Mouse (Mus musculus): Measurements from ENCODE around the gene Axin2.
"Not testable (repeated sequence)": the region's sequence is repeated elsewhere in the genome, so short reads cannot be mapped to it uniquely, and the experiment has no call there.

Gene Axin2

GRCm38 (mm10) chr11:108920158-108920635 is at the start of gene Axin2:
Axin2 (plus strand) TSS chr11:108920349.
- in situ Hi-C loops (cut with MboI), result no loop called here

GRCm38 (mm10) chr11:108871284-108871683 is 48.9 kb upstream of the Axin2 start:
- in situ Hi-C loops (cut with MboI), result not testable (repeated sequence)

- in situ Hi-C loops (cut with MboI), result no loop called here
Measured at GRCm38 (mm10) chr11:108871748-108872147, 48.4 kb upstream of the Axin2 start.

GRCm38 (mm10) chr11:108876633-108877205 is 43.4 kb upstream of the Axin2 start:
- in situ Hi-C loops (cut with MboI), result no loop called here

- in situ Hi-C loops (cut with MboI), result no loop called here
Measured at GRCm38 (mm10) chr11:108877520-108877919, 42.6 kb upstream of the Axin2 start.

- in situ Hi-C loops (cut with MboI), result no loop called here
Measured at GRCm38 (mm10) chr11:108880546-108880945, 39.6 kb upstream of the Axin2 start.

GRCm38 (mm10) chr11:108881662-108882061 is 38.5 kb upstream of the Axin2 start:
- in situ Hi-C loops (cut with MboI), result no loop called here

GRCm38 (mm10) chr11:108885276-108885896 is 34.8 kb upstream of the Axin2 start:
- in situ Hi-C loops (cut with MboI), result no loop called here

- in situ Hi-C loops (cut with MboI), result no loop called here
Measured at GRCm38 (mm10) chr11:108886060-108886459, 34.1 kb upstream of the Axin2 start.

- in situ Hi-C loops (cut with MboI), result no loop called here
Measured at GRCm38 (mm10) chr11:108889121-108889520, 31.0 kb upstream of the Axin2 start.

- in situ Hi-C loops (cut with MboI), result no loop called here
Measured at GRCm38 (mm10) chr11:108890544-108890943, 29.6 kb upstream of the Axin2 start.

- in situ Hi-C loops (cut with MboI), result no loop called here
Measured at GRCm38 (mm10) chr11:108891111-108891870, 28.9 kb upstream of the Axin2 start.

GRCm38 (mm10) chr11:108891871-108892380 is 28.2 kb upstream of the Axin2 start:
- in situ Hi-C loops (cut with MboI), result no loop called here

GRCm38 (mm10) chr11:108892406-108892805 is 27.7 kb upstream of the Axin2 start:
- in situ Hi-C loops (cut with MboI), result no loop called here

GRCm38 (mm10) chr11:108893232-108893790 is 26.8 kb upstream of the Axin2 start:
- in situ Hi-C loops (cut with MboI), result no loop called here

- in situ Hi-C loops (cut with MboI), result no loop called here
Measured at GRCm38 (mm10) chr11:108893855-108894510, 26.2 kb upstream of the Axin2 start.

- in situ Hi-C loops (cut with MboI), result no loop called here
Measured at GRCm38 (mm10) chr11:108897034-108897433, 23.1 kb upstream of the Axin2 start.

- in situ Hi-C loops (cut with MboI), result no loop called here
Measured at GRCm38 (mm10) chr11:108898063-108898462, 22.1 kb upstream of the Axin2 start.

- in situ Hi-C loops (cut with MboI), result no loop called here
Measured at GRCm38 (mm10) chr11:108898483-108898882, 21.7 kb upstream of the Axin2 start.

- in situ Hi-C loops (cut with MboI), result no loop called here
Measured at GRCm38 (mm10) chr11:108900718-108901488, 19.2 kb upstream of the Axin2 start.

GRCm38 (mm10) chr11:108901670-108902069 is 18.5 kb upstream of the Axin2 start:
- in situ Hi-C loops (cut with MboI), result no loop called here
